Mouse (Mus musculus): Measurements from ENCODE around the gene Gm10134.

DNA sequence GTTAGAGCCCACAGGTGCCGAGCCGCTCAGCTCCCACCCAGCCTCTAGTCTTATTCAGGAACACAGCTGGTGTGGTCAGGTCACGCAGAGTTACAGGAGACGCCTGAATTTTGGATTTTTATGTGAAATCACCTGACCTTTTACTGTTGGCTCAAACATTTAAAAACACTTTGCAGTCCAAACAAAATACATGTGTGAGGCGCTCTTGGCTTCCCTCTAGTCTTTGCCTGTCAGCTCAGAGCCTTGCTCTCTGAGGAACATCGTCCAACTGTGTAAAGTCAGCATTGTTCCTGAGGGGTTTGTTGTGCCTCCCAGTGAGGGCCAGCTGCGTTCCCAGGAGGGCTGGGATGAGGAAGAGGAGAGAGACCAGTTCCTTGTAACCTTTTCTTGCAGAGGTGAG is 24.4 kb downstream of the Gm10134 start:
- TF ChIP-seq CTCF (IDR thresholded peaks at IDR 0.05; ENCODE audit: borderline replicate concordance, insufficient read depth, low read length): no peak
- no peak for TF ChIP-seq POLR2A (IDR thresholded peaks at IDR 0.05; ENCODE audit: low read depth, low read length)

All from embryonic fibroblast, embryonic 13.5 days (primary cell).